In genomic region chr13:109827341-109827740, GRCm38 (mm10) we compare ENCODE assay signal across 15 mouse cellular contexts.
"Had no signal": no experiment of that assay in that cellular context is flagged by ENCODE, and none has a peak within 500 bp of the region (broad histone marks: within the 10 kb centered on the region; RNA-seq: fewer than 3 reads in every experiment).

No protein-coding gene starts in this region.

- H3K4me3 ChIP-seq: neural tube, embryonic 15.5 days; stomach, embryonic 15.5 days had no signal

- H3K9me3 ChIP-seq: neural tube, embryonic 15.5 days; stomach, embryonic 15.5 days had no signal

- H3K27me3 ChIP-seq: neural tube, embryonic 15.5 days; stomach, embryonic 15.5 days had no signal

- H3K27ac ChIP-seq: neural tube, embryonic 15.5 days; stomach, embryonic 15.5 days; stomach, postnatal 0 days had no signal

- H3K9ac ChIP-seq: neural tube, embryonic 15.5 days; stomach, embryonic 15.5 days had no signal

- DNase-seq: retina, postnatal 1 day; right cerebral cortex, adult 18-20 months; right cerebral cortex, postnatal 14 days; right cerebral cortex, postnatal 25 days; right cerebral cortex, postnatal 4 days; spleen, adult 18-20 months; thymus, adult 18-20 months; thymus, adult 2 months; thymus, postnatal 14 days; thymus, postnatal 25 days; thymus, postnatal 36 days; thymus, postnatal 4 days had no signal

- H3K4me2 ChIP-seq: neural tube, embryonic 15.5 days; stomach, embryonic 15.5 days had no signal

- H3K36me3 ChIP-seq: neural tube, embryonic 15.5 days; stomach, embryonic 15.5 days had no signal
